Mouse (Mus musculus) hindbrain, embryonic 14.5 days (tissue): ENCODE measurements around the gene Antxr2. TPM values are rescaled to one million over a fixed set of nuclear protein-coding genes. Genes with fewer than 3 reads are reported as not detected.

ENCODE experiments used
- ATAC-seq: fragments of 200-750 bp; cut with Nextera tagmentation; 2 replicates; pipeline ENCODE4 v1.8.0; 2017; ENCODE audit warnings: moderate number of reproducible peaks, mild to moderate bottlenecking, moderate TSS enrichment, moderate library complexity; ENCODE audit not compliant: low FRiP score
- DNase-seq: peaks from one replicate; pipeline ENCODE4 v3.0.0-alpha.2; 2015; ENCODE audit warnings: low spot score
- H3K27ac ChIP-seq: fragments of 300-500 bp; sonication (generic); 2 replicates; pipeline ENCODE4 v1.5.1; 2014; ENCODE audit warnings: mild to moderate bottlenecking, moderate library complexity
- H3K27me3 ChIP-seq: fragments of 300-500 bp; sonication (generic); 2 replicates; pipeline ENCODE4 v1.6.1; 2014; ENCODE audit warnings: mild to moderate bottlenecking, low read length, mixed read lengths; ENCODE audit not compliant: control insufficient read depth, insufficient read depth
- H3K36me3 ChIP-seq: fragments of 300-500 bp; sonication (generic); replicated peaks from 2 replicates; pipeline ENCODE4 v1.6.1; 2014; ENCODE audit not compliant: control insufficient read depth, insufficient read depth
- H3K4me1 ChIP-seq: fragments of 300-500 bp; sonication (generic); replicated peaks from 2 replicates; pipeline ENCODE4 v1.6.1; 2014; ENCODE audit warnings: antibody characterized with exemption, low read length, mixed read lengths; ENCODE audit not compliant: control insufficient read depth, insufficient read depth
- H3K4me2 ChIP-seq: fragments of 300-500 bp; sonication (generic); replicated peaks from 2 replicates; pipeline ENCODE4 v1.6.1; 2014; ENCODE audit warnings: mild to moderate bottlenecking, moderate library complexity
- H3K4me3 ChIP-seq: fragments of 300-500 bp; sonication (generic); replicated peaks from 2 replicates; pipeline ENCODE4 v1.5.1; 2014; ENCODE audit warnings: mild to moderate bottlenecking, low read length
- H3K9ac ChIP-seq: fragments of 300-500 bp; sonication (generic); 2 replicates; pipeline ENCODE4 v1.6.1; 2014
- H3K9me3 ChIP-seq: fragments of 300-500 bp; sonication (generic); 2 replicates; pipeline ENCODE4 v1.6.1; 2016; ENCODE audit warnings: low read length; ENCODE audit not compliant: control insufficient read depth
- WGBS: fragments of 180-500 bp; shearing (Covaris S2); extraction: QIAGEN DNeasy Blood & Tissue Kit; methylation state at CpG from one replicate; pipeline ENCODE4 v1.1.7; 2014; 5-methylcytosine and 5-hydroxymethylcytosine counted together
- polyA plus RNA-seq: library from polyadenylated mRNA; unstranded; fragments of >200 nt; fragmentation: Nextera tagmentation; extraction: Ambion mirVana; gene quantifications from 2 replicates; pipeline ENCODE4 v1.2.1, GENCODE M21; 2014

Antxr2 gene
- polyA plus RNA-seq, 1 experiment from 2014 or later: 3.8 TPM

- no peaks in the 10 kb centered on the region for H3K4me1 ChIP-seq
- ATAC-seq: no peak
- no peaks in the 10 kb centered on the region for H3K27me3 ChIP-seq
- H3K36me3 ChIP-seq: no peaks in the 10 kb centered on the region
- H3K4me3 ChIP-seq: no peak overlapping the region
- H3K9ac ChIP-seq: no peak overlapping the region
- 76% methylated on average over 2 of the region's 2 CpGs for WGBS
- H3K9me3 ChIP-seq: no peaks in the 10 kb centered on the region
- H3K4me2 ChIP-seq: no peak overlapping the region
- H3K27ac ChIP-seq: no peak overlapping the region
- DNase-seq: no peak
Measured at GRCm38 (mm10) chr5:97835418-97835817, 195.4 kb downstream of the Antxr2 start.

GRCm38 (mm10) chr5:97834770-97835169 lies 196.1 kb downstream of the Antxr2 start:
- H3K4me3 ChIP-seq: no peak overlapping the region
- H3K9me3 ChIP-seq: no peaks in the 10 kb centered on the region
- H3K9ac ChIP-seq: no peak overlapping the region
- H3K27me3 ChIP-seq: no peaks in the 10 kb centered on the region
- H3K36me3 ChIP-seq: no peaks in the 10 kb centered on the region
- no peaks in the 10 kb centered on the region for H3K4me1 ChIP-seq
- no peak overlapping the region for H3K4me2 ChIP-seq
- DNase-seq (no peak), ATAC-seq (no peak)
- 71% methylated on average over 1 of the region's 1 CpGs for WGBS
- H3K27ac ChIP-seq: no peak overlapping the region

Other genes starting within 250 kb of the Antxr2 start
- 4.9 and 5.3 TPM in 2 replicates for gene Prdm8, start 136.2 kb upstream of the Antxr2 start, polyA plus RNA-seq
- 0.37 and 0.44 TPM in 2 replicates for gene Fgf5, start 223.1 kb upstream of the Antxr2 start, polyA plus RNA-seq